Mouse (Mus musculus) heart, adult 11 months (tissue): ENCODE data around the gene Actr2.
"Not testable (repeated sequence)": the region's sequence is repeated elsewhere in the genome, so short reads cannot be mapped to it uniquely, and the experiment has no call there.

ENCODE experiments used
- DNase-seq: peaks from one replicate; pipeline ENCODE4 v3.0.0; 2022

Actr2 gene

GRCm38 (mm10) chr11:20116030-20116551, 3.4 kb upstream of the Actr2 start:
- peak; percentile 23 for DNase-seq

- peak; percentile 99 for DNase-seq
Observed at GRCm38 (mm10) chr11:20112006-20112740, 540 bp downstream of the Actr2 start.

DNA sequence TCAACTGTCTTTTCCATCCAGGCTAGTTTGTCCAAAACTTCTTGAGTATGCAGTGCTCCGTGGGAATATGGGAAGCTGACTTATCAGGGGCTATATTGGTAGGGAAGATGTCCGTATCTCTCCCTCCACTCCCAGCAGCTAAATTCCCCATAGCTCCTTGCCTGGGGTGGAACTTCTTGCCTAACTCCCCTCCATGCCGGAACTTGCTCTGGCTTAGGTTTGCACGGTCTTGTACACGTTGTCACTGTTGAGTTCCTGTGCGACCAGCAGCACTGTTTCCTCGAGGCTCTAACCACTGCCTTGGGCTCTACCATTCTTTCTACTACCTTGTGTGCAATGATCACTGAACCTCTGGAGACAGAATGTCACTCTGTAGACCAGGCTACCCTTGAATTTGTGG, 4.6 kb downstream of the Actr2 start:
- DNase-seq: no peak

DNA sequence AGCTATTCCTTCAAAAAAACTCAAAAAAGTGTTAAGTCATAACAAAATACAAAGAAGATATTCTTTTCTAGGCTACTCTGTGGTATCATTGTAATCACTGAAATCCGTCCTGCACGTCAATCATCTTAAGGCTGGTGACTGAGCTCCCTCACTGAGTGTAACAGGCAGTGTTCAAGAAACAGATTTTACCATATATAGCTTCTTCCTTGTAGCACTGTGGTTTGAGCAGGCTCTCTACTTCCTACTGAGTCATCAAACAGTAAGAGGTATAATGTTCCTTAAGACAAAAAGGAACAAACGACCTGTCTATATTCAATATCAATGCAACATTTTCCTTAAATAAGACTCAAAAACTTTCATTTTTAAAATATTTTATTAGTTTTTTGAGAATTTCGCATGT, 5.0 kb downstream of the Actr2 start:
- DNase-seq: no peak

GRCm38 (mm10) chr11:20106946-20107345, 5.8 kb downstream of the Actr2 start:
- no peak for DNase-seq

GRCm38 (mm10) chr11:20103949-20104348, 8.8 kb downstream of the Actr2 start:
- DNase-seq: no peak

DNA sequence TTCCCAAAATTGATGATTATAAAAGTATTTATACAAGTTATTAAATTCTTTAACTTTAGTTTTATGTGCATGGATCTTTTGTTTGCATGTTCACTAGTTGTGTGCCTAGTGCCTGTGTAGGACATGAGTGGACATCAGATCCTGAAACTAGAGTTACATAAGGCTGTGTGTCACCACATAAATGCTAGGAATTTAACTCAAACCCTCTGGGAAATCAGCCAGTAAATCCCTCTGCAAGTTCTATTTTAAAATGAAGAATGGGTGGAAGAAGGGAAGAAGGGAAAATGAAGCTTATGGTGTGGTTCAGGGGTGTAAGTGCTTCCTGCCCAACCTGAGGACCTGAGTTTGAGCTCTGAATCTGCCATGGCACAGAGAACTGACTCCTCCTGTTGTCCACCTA, 26.4 kb downstream of the Actr2 start:
- peak; percentile 42 for DNase-seq

GRCm38 (mm10) chr11:20085635-20086034, 27.1 kb downstream of the Actr2 start:
- DNase-seq: no peak

GRCm38 (mm10) chr11:20075415-20075814, 37.3 kb downstream of the Actr2 start:
- DNase-seq: no peak

GRCm38 (mm10) chr11:20072826-20073225, 39.9 kb downstream of the Actr2 start:
- DNase-seq: peak; percentile 73

DNA sequence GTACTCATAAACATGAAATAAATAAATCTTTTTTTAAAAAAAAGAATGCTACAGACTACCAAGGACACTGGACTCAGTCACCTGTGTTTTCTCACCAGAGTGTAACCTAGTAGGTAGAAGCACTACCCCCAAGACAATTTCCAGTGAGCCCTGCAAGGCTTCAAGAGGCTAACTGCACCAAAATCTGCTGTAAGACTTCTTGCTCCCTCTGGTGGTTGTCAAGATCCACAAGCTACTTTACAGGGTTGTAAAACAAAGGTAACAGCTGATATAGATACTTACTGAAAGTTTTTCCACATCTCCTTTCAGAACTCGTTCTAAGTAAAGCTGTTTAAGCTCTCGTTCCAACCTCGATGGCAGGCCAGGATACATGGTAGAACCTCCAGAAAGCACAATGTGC, 40.5 kb downstream of the Actr2 start:
- DNase-seq: peak; percentile 56

DNA sequence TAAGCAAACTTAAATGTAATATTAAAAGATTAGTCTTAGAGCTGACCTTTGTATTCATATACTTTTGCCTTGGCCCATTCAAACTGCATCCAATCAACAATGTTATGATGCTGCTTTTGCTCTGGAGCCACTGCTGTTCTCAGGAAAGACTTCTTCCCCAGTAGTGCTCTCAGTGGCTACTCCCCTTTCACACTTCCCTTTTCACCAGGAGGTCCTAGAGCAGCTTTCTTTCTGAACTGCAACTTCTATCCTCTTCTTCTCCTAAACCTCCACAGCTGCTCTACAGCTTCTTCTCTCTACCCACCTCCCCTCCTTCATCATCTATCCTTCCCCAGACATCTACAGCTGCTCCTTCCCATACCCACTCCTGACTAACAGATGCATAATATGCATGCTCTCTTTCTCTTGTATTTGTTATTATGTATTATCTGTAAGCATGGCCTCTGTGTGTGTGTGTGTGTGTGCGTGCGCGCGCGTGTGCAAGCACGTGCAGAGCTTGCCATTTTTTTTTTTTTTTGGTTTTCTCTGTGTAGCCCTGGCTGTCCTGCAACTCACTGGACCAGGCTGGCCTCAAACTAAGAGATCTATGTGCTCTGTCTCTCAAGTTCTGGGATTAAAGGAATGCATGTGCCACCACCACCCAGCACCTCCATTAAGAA, 44.2 kb downstream of the Actr2 start:
- no peak for DNase-seq

- DNase-seq: no peak
Observed at GRCm38 (mm10) chr11:20067521-20067920, 45.2 kb downstream of the Actr2 start.

DNA sequence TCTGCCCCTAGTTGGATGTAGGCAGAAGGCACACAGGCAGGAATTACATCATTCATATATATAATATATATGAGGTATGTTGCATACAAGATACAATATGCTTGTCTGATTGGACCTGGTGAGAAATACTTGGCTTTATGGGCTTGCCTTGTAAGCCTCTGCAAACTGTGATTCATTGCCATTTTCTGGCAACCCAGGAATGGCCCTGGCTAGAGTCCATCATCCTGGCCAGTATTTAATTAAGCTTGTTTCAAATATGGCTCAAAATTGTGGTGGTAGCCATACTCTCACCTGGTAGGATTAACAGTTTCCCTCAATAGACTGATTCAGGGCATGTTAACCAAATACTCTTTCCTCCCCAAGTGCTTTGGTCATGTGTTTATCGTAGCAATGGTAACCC, 46.6 kb downstream of the Actr2 start:
- no peak for DNase-seq

DNA sequence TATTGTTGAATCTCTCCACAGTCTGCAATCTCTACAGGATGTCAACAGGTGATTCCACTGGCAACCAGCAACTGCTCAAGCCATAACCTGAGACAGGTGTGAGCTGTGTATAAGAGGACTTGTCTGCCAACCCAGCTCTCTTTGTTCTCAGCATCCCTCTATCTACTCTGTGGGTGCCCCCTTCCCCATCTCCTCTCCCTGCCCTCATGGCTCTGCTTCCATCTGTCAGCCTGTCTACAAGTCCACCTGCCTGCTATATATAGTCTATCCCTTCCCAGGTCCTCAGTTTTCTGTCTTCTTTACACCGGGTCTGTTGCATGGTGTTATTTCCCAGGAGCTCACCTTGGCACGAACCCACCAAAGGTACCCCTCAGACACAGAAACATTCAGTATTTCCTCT, 47.8 kb downstream of the Actr2 start:
- DNase-seq: no peak

GRCm38 (mm10) chr11:20064086-20064485, 48.6 kb downstream of the Actr2 start:
- not testable (repeated sequence) for DNase-seq

- not testable (repeated sequence) for DNase-seq
Observed at GRCm38 (mm10) chr11:20062801-20063200, 49.9 kb downstream of the Actr2 start.

- DNase-seq: no peak
Observed at GRCm38 (mm10) chr11:20059736-20060135, 53.0 kb downstream of the Actr2 start.

DNA sequence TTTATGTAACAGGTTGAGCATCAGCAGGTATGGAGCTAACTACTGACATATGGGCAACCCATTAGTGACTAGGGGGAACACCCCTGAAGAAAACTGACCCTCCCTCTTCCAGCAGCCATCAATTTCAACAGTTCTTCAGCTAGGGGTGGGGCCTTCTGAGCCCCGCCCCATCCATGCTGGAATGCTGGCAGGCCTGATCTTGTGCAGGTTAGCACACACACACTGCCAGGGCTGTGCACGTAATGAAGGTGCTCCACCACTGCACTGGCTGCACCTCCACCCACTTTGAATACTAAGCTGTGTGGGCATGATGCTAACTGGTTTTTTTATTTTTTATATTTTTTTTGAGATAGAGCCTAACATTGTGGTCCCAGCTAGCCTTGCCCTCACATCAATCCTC, 55.3 kb downstream of the Actr2 start:
- no peak for DNase-seq

- DNase-seq: no peak
Observed at GRCm38 (mm10) chr11:20056168-20056567, 56.5 kb downstream of the Actr2 start.

DNA sequence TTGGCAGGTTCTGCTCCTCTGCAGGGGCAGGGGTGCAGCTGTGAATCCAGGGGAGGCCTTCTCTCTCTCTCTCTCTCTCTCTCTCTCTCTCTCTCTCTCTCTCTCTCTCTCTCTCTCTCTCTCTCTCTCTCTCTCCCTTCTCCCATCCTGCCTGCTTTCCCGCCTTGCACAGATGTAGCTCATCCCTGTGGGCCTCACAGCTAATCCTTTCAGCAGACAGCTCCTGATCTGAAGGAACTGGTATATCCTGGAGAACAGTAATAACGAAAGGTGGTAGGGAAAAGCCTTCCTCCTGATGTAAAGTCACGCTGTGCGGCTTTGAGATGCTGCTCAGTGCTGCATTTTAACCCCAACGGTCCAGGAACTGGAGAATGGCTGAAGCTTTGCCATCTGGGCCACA, 58.1 kb downstream of the Actr2 start:
- DNase-seq: no peak

DNA sequence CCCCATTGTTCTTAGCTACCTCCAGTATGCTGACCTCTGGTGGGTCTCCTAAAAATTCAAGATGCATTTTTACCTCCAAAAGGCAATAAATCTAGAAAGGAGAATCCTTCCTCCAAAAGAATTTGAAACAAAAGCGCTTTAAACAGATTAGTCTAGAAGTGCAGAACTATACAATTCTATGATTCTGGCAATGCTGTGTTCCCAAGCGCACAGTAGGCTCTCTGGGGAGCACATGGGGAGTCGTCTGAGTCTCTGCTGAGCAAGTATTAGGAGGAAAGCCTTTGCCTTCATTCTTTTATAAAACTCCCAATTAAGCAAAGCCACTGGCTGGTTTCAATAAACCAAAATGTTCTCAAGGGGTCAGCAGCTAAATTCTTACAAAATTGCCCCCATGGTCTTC, 58.8 kb downstream of the Actr2 start:
- no peak for DNase-seq

GRCm38 (mm10) chr11:20052814-20053536, 59.7 kb downstream of the Actr2 start:
- DNase-seq: no peak

- DNase-seq: no peak
Observed at GRCm38 (mm10) chr11:20045586-20045985, 67.1 kb downstream of the Actr2 start.
